Mouse (Mus musculus): Measurements from ENCODE around the gene 6430531B16Rik. TPM values are rescaled to one million over a fixed set of nuclear protein-coding genes. Genes with fewer than 3 reads are reported as not detected.

Gene 6430531B16Rik
- 0.28 and 0.49 TPM in 2 replicates for polyA plus RNA-seq (2014; fragmentation: Nextera tagmentation; extraction: Ambion mirVana)

DNA sequence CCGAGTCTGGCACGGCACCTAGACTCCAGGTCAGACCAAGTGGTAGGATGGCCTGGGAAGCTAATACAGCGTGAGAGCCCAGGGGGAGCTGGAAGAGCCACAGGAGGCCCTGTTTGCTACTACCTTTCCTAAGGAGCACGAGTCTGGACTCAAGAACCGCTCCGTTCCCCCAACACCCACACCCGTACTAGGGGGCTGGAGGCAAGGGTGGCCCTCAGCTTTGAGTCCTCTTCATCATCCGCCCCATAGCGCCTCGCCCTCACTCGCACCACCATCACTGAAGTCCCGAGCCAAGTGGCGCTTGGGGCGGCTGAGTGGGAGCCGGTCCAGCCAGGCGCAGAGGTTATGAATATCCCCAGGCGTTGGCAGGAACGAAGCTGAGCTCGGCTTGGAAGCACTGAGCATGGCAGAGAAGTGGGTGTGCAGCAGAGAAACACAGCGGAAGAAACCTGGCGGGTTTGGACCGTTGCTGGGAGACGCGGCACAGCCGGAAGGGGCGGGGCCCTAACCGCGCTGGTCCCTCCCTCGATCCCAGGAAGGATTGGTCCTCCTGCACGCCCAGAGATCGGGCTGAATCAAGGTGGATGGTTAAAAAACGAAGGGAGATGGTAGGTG is at the start of gene 6430531B16Rik:
6430531B16Rik (minus strand) TSS at position 478 of the 615 bp plus-strand sequence.
- 4% methylated on average over 32 of the region's 32 CpGs for WGBS
- Histone ChIP-seq H3K27ac (ENCODE audit: low read length) (no peak within 1 kb of the TSS), H3K9me3 (ENCODE audit: control insufficient read depth, low read depth, low read length) (no peaks in the 10 kb centered on the region), H3K4me2 (replicated peaks; ENCODE audit: low read depth, low read length) (peak within 1 kb of the TSS; percentile 76), H3K4me1 (ENCODE audit: control insufficient read depth, insufficient read depth, low read length) (no peaks in the 10 kb centered on the region), H3K36me3 (ENCODE audit: control insufficient read depth, insufficient read depth, low read length) (no peaks in the 10 kb centered on the region), H3K9ac (replicated peaks; ENCODE audit: low read depth, low read length) (no peak within 1 kb of the TSS; the same call in 1 of the 2 replicates), H3K4me3 (ENCODE audit: low read depth, low read length) (peak within 1 kb of the TSS; percentile 51), H3K27me3 (ENCODE audit: control insufficient read depth, insufficient read depth, low read length) (no peaks in the 10 kb centered on the region)
- ATAC-seq (ENCODE audit: insufficient number of reproducible peaks, insufficient read depth, low FRiP score, low read depth) = peak; percentile 89

DNA sequence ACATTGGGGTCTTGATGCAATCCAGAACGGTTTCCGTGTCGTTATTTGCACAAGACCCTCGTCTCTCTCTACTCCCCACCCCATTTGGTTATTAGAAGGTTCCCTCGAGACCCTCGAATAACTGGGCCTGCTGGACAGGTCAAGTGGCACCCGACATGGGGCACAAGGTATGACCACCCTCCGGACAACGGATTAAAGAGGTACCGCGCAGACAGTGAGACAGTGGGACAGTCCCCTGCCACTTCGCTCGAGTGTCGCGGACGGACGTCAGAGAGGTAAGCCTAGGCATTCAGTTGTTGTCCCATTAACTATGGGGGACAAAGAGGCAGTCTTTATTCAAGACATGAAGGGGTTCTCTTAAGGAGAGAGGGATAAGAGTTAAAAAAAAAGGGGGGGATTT is 32.8 kb upstream of the 6430531B16Rik start:
- no peaks in the 10 kb centered on the region for H3K9me3 ChIP-seq (ENCODE audit: control insufficient read depth, low read depth, low read length)
- no peaks in the 10 kb centered on the region for H3K27me3 ChIP-seq (ENCODE audit: control insufficient read depth, insufficient read depth, low read length)
- no peak overlapping the region for H3K4me2 ChIP-seq (replicated peaks; ENCODE audit: low read depth, low read length)
- WGBS = 96% methylated on average over 17 of the region's 17 CpGs
- H3K36me3 ChIP-seq (ENCODE audit: control insufficient read depth, insufficient read depth, low read length) = peaks cover 15% of the 10 kb centered on the region
- H3K4me3 ChIP-seq (ENCODE audit: low read depth, low read length) = no peak overlapping the region
- ATAC-seq (ENCODE audit: insufficient number of reproducible peaks, insufficient read depth, low FRiP score, low read depth) = no peak
- no peaks in the 10 kb centered on the region for H3K4me1 ChIP-seq (ENCODE audit: control insufficient read depth, insufficient read depth, low read length)
- no peak overlapping the region for H3K9ac ChIP-seq (replicated peaks; ENCODE audit: low read depth, low read length)
- H3K27ac ChIP-seq (ENCODE audit: low read length) = no peak overlapping the region

DNA sequence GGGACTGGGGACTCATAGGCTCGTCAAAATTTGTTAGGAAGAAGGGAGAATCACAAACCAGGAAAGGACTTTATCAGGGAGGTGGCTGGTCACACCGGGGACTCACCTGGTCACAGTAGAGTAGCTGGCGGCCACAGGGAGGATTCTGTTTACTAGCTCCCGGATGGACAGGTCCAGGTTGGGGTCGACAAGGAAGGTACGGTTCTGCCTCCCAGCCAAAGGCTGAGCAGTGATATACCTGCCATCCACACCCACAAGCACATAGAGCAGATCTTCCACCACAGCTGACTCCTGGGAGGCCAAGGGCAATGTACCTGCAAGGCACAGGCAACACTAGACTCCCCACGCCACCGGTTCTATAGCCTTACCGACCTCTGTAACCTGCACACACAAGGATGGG is 29.2 kb upstream of the 6430531B16Rik start:
- Histone ChIP-seq H3K9ac (replicated peaks; ENCODE audit: low read depth, low read length) (no peak overlapping the region), H3K36me3 (ENCODE audit: control insufficient read depth, insufficient read depth, low read length) (peaks cover 36% of the 10 kb centered on the region), H3K9me3 (ENCODE audit: control insufficient read depth, low read depth, low read length) (no peaks in the 10 kb centered on the region), H3K4me2 (replicated peaks; ENCODE audit: low read depth, low read length) (no peak overlapping the region), H3K27me3 (ENCODE audit: control insufficient read depth, insufficient read depth, low read length) (no peaks in the 10 kb centered on the region), H3K4me1 (ENCODE audit: control insufficient read depth, insufficient read depth, low read length) (no peaks in the 10 kb centered on the region), H3K4me3 (ENCODE audit: low read depth, low read length) (no peak overlapping the region), H3K27ac (ENCODE audit: low read length) (no peak overlapping the region)
- WGBS = 93% methylated on average over 9 of the region's 9 CpGs
- ATAC-seq (ENCODE audit: insufficient number of reproducible peaks, insufficient read depth, low FRiP score, low read depth) = no peak

DNA sequence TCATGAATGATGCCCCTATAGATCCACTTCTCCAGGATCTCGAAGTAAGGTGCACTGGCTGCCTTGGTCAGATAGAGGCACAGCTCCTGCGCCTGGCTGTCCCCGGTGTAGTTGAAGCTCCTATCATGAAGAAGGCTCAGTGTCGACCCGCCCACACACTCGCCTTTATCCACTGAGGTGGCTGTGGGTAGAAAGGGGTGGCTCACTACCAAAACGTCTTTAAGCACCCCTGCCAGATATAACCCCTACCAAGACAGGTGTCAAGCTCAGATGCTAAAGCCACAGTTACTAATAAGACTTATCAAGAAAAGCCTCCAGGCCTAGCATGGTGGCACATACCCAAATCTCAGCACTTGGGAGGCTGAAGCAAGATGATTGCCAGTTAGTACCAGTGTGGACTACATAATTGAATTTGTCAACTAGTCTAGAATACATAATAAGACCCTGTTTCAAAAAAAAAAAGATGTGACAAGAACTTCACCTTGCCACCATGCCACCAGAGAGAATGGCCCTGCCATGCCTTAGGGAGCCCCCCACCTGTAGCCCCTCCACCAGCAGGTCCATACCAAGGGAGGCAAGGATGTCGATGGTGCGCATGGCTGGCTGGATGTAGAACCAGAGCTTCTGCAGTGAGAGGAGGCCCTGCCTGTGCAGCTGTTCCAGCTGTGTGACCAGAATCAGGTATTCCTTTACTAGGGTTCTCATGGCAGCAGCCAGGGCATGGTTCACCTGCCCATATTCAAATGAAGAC is 28.5 kb upstream of the 6430531B16Rik start:
- H3K4me3 ChIP-seq (ENCODE audit: low read depth, low read length) = no peak overlapping the region
- H3K9me3 ChIP-seq (ENCODE audit: control insufficient read depth, low read depth, low read length) = no peaks in the 10 kb centered on the region
- no peak overlapping the region for H3K9ac ChIP-seq (replicated peaks; ENCODE audit: low read depth, low read length)
- WGBS = 90% methylated on average over 9 of the region's 9 CpGs
- H3K4me1 ChIP-seq (ENCODE audit: control insufficient read depth, insufficient read depth, low read length) = no peaks in the 10 kb centered on the region
- peaks cover 40% of the 10 kb centered on the region for H3K36me3 ChIP-seq (ENCODE audit: control insufficient read depth, insufficient read depth, low read length)
- no peak overlapping the region for H3K4me2 ChIP-seq (replicated peaks; ENCODE audit: low read depth, low read length)
- no peak for ATAC-seq (ENCODE audit: insufficient number of reproducible peaks, insufficient read depth, low FRiP score, low read depth)
- H3K27ac ChIP-seq (ENCODE audit: low read length) = no peak overlapping the region
- no peaks in the 10 kb centered on the region for H3K27me3 ChIP-seq (ENCODE audit: control insufficient read depth, insufficient read depth, low read length)

DNA sequence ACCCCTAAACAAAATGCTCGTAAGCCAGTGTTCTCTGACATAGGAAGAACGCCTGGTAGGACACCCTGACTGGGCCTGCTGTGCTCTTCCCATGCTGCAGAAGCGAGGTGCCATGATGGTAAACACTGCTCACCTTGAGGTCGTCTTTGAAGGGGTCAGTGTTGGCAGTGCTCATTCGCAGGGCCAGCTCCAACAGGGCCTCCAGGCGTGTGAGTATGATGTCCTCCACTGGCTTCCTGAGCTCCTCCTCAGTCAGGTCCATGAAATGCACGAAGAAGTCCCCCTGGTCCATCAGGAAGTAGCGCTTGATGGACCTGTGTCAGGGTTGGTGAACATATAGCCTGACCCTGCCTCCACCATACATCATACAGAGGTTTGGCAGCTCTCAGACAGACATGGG is 26.1 kb upstream of the 6430531B16Rik start:
- no peak overlapping the region for H3K4me2 ChIP-seq (replicated peaks; ENCODE audit: low read depth, low read length)
- H3K27ac ChIP-seq (ENCODE audit: low read length) = no peak overlapping the region
- H3K4me3 ChIP-seq (ENCODE audit: low read depth, low read length) = no peak overlapping the region
- ATAC-seq (ENCODE audit: insufficient number of reproducible peaks, insufficient read depth, low FRiP score, low read depth) = no peak
- H3K27me3 ChIP-seq (ENCODE audit: control insufficient read depth, insufficient read depth, low read length) = no peaks in the 10 kb centered on the region
- no peak overlapping the region for H3K9ac ChIP-seq (replicated peaks; ENCODE audit: low read depth, low read length)
- H3K4me1 ChIP-seq (ENCODE audit: control insufficient read depth, insufficient read depth, low read length) = no peaks in the 10 kb centered on the region
- no peaks in the 10 kb centered on the region for H3K9me3 ChIP-seq (ENCODE audit: control insufficient read depth, low read depth, low read length)
- 90% methylated on average over 8 of the region's 8 CpGs for WGBS
- H3K36me3 ChIP-seq (ENCODE audit: control insufficient read depth, insufficient read depth, low read length) = peaks cover 56% of the 10 kb centered on the region

- 80% methylated on average over 12 of the region's 12 CpGs for WGBS
- Histone ChIP-seq H3K4me1 (ENCODE audit: control insufficient read depth, insufficient read depth, low read length) (no peaks in the 10 kb centered on the region), H3K9ac (replicated peaks; ENCODE audit: low read depth, low read length) (no peak overlapping the region), H3K36me3 (ENCODE audit: control insufficient read depth, insufficient read depth, low read length) (peaks cover 72% of the 10 kb centered on the region), H3K4me2 (replicated peaks; ENCODE audit: low read depth, low read length) (no peak overlapping the region), H3K27me3 (ENCODE audit: control insufficient read depth, insufficient read depth, low read length) (no peaks in the 10 kb centered on the region), H3K9me3 (ENCODE audit: control insufficient read depth, low read depth, low read length) (no peaks in the 10 kb centered on the region), H3K27ac (ENCODE audit: low read length) (no peak overlapping the region), H3K4me3 (ENCODE audit: low read depth, low read length) (no peak overlapping the region)
- no peak for ATAC-seq (ENCODE audit: insufficient number of reproducible peaks, insufficient read depth, low FRiP score, low read depth)
These were observed 22.7 kb upstream of the 6430531B16Rik start for GRCm38 (mm10) chr7:140001086-140001740.

- 94% methylated on average over 13 of the region's 13 CpGs for WGBS
- peaks cover 63% of the 10 kb centered on the region for H3K36me3 ChIP-seq (ENCODE audit: control insufficient read depth, insufficient read depth, low read length)
These were observed 20.3 kb upstream of the 6430531B16Rik start for GRCm38 (mm10) chr7:139998691-139999350.

DNA sequence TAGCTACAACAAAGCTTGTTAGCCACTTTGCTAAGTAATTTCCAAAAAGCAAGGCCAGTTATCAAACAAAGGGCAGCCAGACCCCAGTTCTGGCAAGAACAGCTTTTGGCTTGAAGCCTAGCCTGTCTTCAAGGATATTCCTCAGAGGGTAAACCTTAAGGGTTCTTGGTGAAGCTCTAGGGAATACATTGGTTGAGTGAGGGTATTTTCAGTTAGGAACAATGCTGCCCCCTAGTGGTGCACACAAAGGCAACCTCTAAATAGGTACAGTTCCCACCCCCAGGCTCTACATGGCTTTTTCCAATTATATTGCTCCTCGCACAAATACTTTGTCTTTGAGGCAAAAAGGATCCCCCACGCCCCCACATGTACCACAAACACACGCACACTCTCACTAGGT is 16.1 kb upstream of the 6430531B16Rik start:
- H3K27ac ChIP-seq (ENCODE audit: low read length) = no peak overlapping the region
- H3K4me3 ChIP-seq (ENCODE audit: low read depth, low read length) = no peak overlapping the region
- peaks cover 40% of the 10 kb centered on the region for H3K36me3 ChIP-seq (ENCODE audit: control insufficient read depth, insufficient read depth, low read length)
- no peaks in the 10 kb centered on the region for H3K9me3 ChIP-seq (ENCODE audit: control insufficient read depth, low read depth, low read length)
- H3K4me1 ChIP-seq (ENCODE audit: control insufficient read depth, insufficient read depth, low read length) = no peaks in the 10 kb centered on the region
- H3K9ac ChIP-seq (replicated peaks; ENCODE audit: low read depth, low read length) = no peak overlapping the region
- no peak overlapping the region for H3K4me2 ChIP-seq (replicated peaks; ENCODE audit: low read depth, low read length)
- WGBS = 28% methylated on average over 3 of the region's 3 CpGs
- ATAC-seq (ENCODE audit: insufficient number of reproducible peaks, insufficient read depth, low FRiP score, low read depth) = no peak
- H3K27me3 ChIP-seq (ENCODE audit: control insufficient read depth, insufficient read depth, low read length) = no peaks in the 10 kb centered on the region

More at GRCm38 (mm10) chr7:139998691-139999350, 20.3 kb upstream of the 6430531B16Rik start:
- Histone ChIP-seq H3K4me1 (ENCODE audit: control insufficient read depth, insufficient read depth, low read length) (no peaks in the 10 kb centered on the region), H3K4me2 (replicated peaks; ENCODE audit: low read depth, low read length) (no peak overlapping the region), H3K9me3 (ENCODE audit: control insufficient read depth, low read depth, low read length) (no peaks in the 10 kb centered on the region), H3K27me3 (ENCODE audit: control insufficient read depth, insufficient read depth, low read length) (no peaks in the 10 kb centered on the region), H3K9ac (replicated peaks; ENCODE audit: low read depth, low read length) (no peak overlapping the region), H3K4me3 (ENCODE audit: low read depth, low read length) (no peak overlapping the region), H3K27ac (ENCODE audit: low read length) (no peak overlapping the region)
- ATAC-seq (ENCODE audit: insufficient number of reproducible peaks, insufficient read depth, low FRiP score, low read depth) = no peak

Data from stomach, embryonic 14.5 days (tissue).